Mouse (Mus musculus) intestine, embryonic 16.5 days (tissue): Measurements from ENCODE around the gene Ech1. TPM values are rescaled to one million over a fixed set of nuclear protein-coding genes. Genes with fewer than 3 reads are reported as not detected.

Source experiments
- ATAC-seq: fragments of 200-750 bp; cut with Nextera tagmentation; 2 replicates; pipeline ENCODE4 v1.8.0; 2017; ENCODE audit warnings: moderate TSS enrichment, moderate library complexity
- H3K27ac ChIP-seq: fragments of 300-500 bp; sonication (generic); 2 replicates; pipeline ENCODE4 v1.5.1; 2014; ENCODE audit warnings: mild to moderate bottlenecking, low read length
- H3K27me3 ChIP-seq: fragments of 300-500 bp; sonication (generic); replicated peaks from 2 replicates; pipeline ENCODE4 v1.6.1; 2014; ENCODE audit warnings: low read length, control low read depth, mixed read lengths; ENCODE audit not compliant: control insufficient read depth, insufficient read depth
- H3K36me3 ChIP-seq: fragments of 300-500 bp; sonication (generic); 2 replicates; pipeline ENCODE4 v1.6.1; 2014; ENCODE audit warnings: low read length, control low read depth; ENCODE audit not compliant: control insufficient read depth, insufficient read depth
- H3K4me1 ChIP-seq: fragments of 300-500 bp; sonication (generic); 2 replicates; pipeline ENCODE4 v1.6.1; 2014; ENCODE audit warnings: low read length, control low read depth, mixed read lengths; ENCODE audit not compliant: control insufficient read depth, insufficient read depth
- H3K4me2 ChIP-seq: fragments of 300-500 bp; sonication (generic); 2 replicates; pipeline ENCODE4 v1.6.1; 2014; ENCODE audit warnings: low read depth, low read length, control low read depth
- H3K4me3 ChIP-seq: fragments of 300-500 bp; sonication (generic); 2 replicates; pipeline ENCODE4 v1.5.1; 2014; ENCODE audit warnings: mild to moderate bottlenecking, low read length
- H3K9ac ChIP-seq: fragments of 300-500 bp; sonication (generic); 2 replicates; pipeline ENCODE4 v1.6.1; 2014; ENCODE audit warnings: low read depth, low read length
- H3K9me3 ChIP-seq: fragments of 300-500 bp; sonication (generic); 2 replicates; pipeline ENCODE4 v1.6.1; 2016; ENCODE audit warnings: low read length, control low read depth; ENCODE audit not compliant: control insufficient read depth
- WGBS: fragments of 180-500 bp; shearing (Covaris S2); extraction: QIAGEN DNeasy Blood & Tissue Kit; methylation state at CpG from one replicate; pipeline ENCODE4 v1.1.7; 2014; 5-methylcytosine and 5-hydroxymethylcytosine counted together
- polyA plus RNA-seq: library from polyadenylated mRNA; unstranded; fragments of >200 nt; fragmentation: Nextera tagmentation; extraction: Ambion mirVana; gene quantifications from 2 replicates; pipeline ENCODE4 v1.2.1, GENCODE M21; 2015

Gene Ech1
- polyA plus RNA-seq, 1 experiment from 2014 or later = 347 TPM

GRCm38 (mm10) chr7:28789235-28789634 is 35.8 kb upstream of the Ech1 start:
- Histone ChIP-seq H3K9ac (peak overlapping the region; percentile 40; the same call in 1 of the 2 replicates), H3K4me1 (peaks cover 21% of the 10 kb centered on the region), H3K4me3 (no peak overlapping the region), H3K4me2 (no peak overlapping the region), H3K9me3 (no peaks in the 10 kb centered on the region), H3K27me3 (no peaks in the 10 kb centered on the region), H3K36me3 (no peaks in the 10 kb centered on the region), H3K27ac (peak overlapping the region; percentile 14; the same call in 1 of the 2 replicates)
- no peak for ATAC-seq
- 44% methylated on average over 3 of the region's 3 CpGs for whole genome bisulfite sequencing

DNA sequence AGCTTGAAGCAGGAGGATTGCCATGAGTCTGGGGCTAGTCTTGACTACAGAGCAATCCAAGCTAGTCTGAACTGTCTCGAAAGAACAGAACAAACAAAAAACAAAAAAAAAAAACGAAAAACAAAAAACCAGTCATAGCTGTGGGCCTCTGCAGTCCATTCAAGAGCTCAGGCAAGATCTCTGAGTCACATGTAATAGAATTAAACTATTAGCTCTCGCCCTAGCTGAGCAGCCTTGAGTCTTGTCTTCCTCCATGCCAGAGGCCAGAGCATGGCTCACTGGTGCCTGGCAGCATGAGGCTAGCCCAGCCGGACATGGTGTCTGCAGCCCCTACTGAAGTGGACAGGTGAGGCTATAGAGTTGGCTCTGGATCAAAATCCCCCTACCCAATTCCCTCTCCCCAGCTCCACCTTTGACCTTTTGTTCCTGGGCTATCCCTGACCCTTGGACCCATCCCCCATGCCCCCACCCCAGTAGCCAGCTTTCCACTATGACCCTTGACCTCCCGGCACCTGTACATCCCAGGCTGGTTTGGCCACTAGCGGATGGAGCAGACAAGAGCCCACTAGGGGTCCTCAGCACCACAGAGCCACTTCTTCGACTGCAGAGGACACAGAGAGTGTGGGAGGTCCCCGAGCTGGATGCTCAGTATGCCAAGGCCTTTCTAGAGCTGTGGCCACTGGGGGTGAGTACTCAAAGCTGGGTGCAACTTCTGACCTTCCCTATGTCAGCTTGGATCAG is 34.8 kb upstream of the Ech1 start:
- 57% methylated on average over 8 of the region's 8 CpGs for WGBS
- Histone ChIP-seq H3K9ac (no peak overlapping the region), H3K36me3 (no peaks in the 10 kb centered on the region)

DNA sequence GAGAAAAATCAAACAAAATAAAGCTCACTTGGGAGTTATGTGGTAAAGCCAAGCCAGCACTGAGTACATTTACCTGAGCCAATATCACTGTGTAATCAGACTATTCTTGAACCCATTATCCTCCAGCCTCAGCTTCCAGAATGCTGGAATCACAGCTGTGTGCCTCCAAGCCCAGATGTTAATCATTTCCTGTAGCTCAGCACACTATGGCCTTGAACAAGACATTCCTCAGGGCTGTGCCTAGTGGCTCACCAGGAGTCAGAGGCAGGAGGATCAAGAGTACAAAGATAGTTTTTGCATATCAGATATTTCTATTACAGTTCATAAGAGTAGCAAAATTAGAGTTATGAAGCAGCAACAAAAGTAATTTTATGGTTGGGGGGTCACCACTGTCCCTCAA is 33.3 kb upstream of the Ech1 start:
- H3K9me3 ChIP-seq = no peaks in the 10 kb centered on the region
- no peak overlapping the region for H3K27ac ChIP-seq
- no peaks in the 10 kb centered on the region for H3K36me3 ChIP-seq
- no peaks in the 10 kb centered on the region for H3K27me3 ChIP-seq
- 0 out of 2 replicates have a peak, but pooled peaks have one; percentile 17 for ATAC-seq
- peaks cover 25% of the 10 kb centered on the region for H3K4me1 ChIP-seq
- no peak overlapping the region for H3K4me2 ChIP-seq
- no peak overlapping the region for H3K4me3 ChIP-seq
- no peak overlapping the region for H3K9ac ChIP-seq

More for the DNA sequence above, 34.8 kb upstream of the Ech1 start:
- Histone ChIP-seq H3K4me3 (no peak overlapping the region), H3K27ac (0 out of 2 replicates have a peak overlapping the region, but pooled peaks have one; percentile 57), H3K27me3 (no peaks in the 10 kb centered on the region), H3K4me1 (peaks cover 21% of the 10 kb centered on the region), H3K9me3 (no peaks in the 10 kb centered on the region), H3K4me2 (no peak overlapping the region)
- 0 out of 2 replicates have a peak, but pooled peaks have one; percentile 25 for ATAC-seq

DNA sequence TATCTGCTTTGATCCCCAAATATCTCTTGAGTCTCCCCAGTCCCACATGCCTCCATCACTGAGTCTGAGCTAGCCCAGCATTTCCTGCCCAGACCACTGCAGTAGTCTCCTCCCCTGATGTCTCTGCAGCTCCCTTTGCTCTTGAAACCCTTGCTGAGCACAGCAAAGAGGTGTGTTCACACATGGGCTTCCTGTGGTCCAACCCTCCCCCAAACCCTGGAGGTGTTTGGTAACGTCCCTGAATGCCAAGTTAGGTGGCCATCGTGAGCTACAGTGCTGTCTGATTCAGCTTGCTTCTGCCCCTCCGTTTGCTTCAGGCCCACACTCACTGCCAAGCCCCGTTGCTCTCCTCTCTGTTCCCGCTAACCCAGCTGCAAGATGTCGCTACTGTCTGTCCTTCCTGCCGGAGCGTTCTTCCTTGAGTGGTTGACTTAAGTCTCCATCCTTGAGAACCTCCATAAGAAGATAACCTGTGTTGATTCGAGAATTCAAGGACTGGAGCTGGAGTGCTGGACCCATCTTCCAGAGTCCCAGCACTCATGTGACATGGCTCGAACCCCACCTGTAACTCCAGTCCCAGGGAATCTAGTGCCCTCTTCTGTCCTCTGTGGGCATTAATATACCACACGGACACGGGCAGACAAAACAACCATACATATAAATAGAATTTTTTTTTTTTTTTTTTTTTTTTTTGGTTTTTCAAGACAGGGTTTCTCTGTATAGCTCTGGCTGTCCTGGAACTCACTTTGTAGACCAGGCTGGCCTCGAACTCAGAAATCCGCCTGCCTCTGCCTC is 32.4 kb upstream of the Ech1 start:
- Histone ChIP-seq H3K27me3 (no peaks in the 10 kb centered on the region), H3K9me3 (no peaks in the 10 kb centered on the region), H3K9ac (no peak overlapping the region), H3K4me3 (no peak overlapping the region), H3K4me2 (no peak overlapping the region), H3K36me3 (no peaks in the 10 kb centered on the region), H3K27ac (no peak overlapping the region), H3K4me1 (peaks cover 29% of the 10 kb centered on the region)
- WGBS = 72% methylated on average over 12 of the region's 14 CpGs
- ATAC-seq = no peak

DNA sequence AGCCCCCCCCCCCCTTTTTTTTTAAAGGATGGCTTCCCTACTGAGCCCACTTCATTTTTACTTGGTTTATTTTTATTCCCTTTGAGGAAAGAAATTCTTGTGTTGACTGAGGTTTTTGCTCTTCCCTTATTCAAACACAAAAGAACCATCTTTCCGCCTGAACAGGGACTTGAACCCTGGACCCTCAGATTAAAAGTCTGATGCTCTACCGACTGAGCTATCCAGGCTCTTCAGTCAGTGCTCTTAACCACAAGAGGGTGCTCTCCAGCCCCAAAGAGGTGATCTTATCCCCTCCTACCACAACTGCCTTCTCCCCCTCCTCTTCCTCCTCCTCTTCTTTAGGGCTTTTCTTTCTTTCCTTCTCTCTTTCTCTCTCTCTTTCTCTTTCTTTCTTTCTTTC is 31.2 kb upstream of the Ech1 start:
- Histone ChIP-seq H3K27ac (no peak overlapping the region), H3K4me3 (no peak overlapping the region), H3K27me3 (no peaks in the 10 kb centered on the region), H3K4me2 (no peak overlapping the region), H3K36me3 (no peaks in the 10 kb centered on the region), H3K4me1 (peaks cover 26% of the 10 kb centered on the region), H3K9me3 (no peaks in the 10 kb centered on the region), H3K9ac (no peak overlapping the region)
- 30% methylated on average over 2 of the region's 2 CpGs for WGBS
- no peak for ATAC-seq

DNA sequence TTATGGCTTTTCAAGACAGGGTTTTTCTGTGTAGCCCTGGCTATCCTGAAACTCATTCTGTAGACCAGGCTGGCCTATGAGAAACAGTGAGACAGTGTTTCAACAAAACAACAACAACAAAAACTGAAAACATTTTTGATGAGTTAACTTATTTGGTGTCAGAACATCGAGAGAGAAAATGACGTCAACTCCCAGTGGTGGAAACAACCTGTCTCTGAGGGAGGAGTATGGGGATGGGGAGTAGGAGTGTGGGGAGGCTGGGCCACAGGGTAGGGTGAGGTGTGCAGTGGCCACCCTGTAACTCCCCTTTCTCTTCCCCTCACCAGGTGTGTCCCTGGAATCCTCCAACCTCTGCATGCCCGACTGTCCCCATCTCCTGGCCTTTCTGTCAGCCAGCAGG is 30.5 kb upstream of the Ech1 start:
- Histone ChIP-seq H3K9ac (no peak overlapping the region), H3K27me3 (no peaks in the 10 kb centered on the region), H3K27ac (no peak overlapping the region), H3K4me1 (peaks cover 25% of the 10 kb centered on the region; the same call in 1 of the 2 replicates), H3K36me3 (no peaks in the 10 kb centered on the region), H3K4me3 (no peak overlapping the region), H3K4me2 (no peak overlapping the region), H3K9me3 (no peaks in the 10 kb centered on the region)
- WGBS = 79% methylated on average over 3 of the region's 3 CpGs
- ATAC-seq = no peak

- no peak overlapping the region for H3K4me3 ChIP-seq
- ATAC-seq = no peak
- H3K36me3 ChIP-seq = no peaks in the 10 kb centered on the region
- H3K4me1 ChIP-seq = peaks cover 18% of the 10 kb centered on the region; the same call in 1 of the 2 replicates
- 0 out of 2 replicates have a peak overlapping the region, but pooled peaks have one; percentile 4 for H3K4me2 ChIP-seq
- no peaks in the 10 kb centered on the region for H3K27me3 ChIP-seq
- peak overlapping the region; percentile 45 for H3K27ac ChIP-seq
- WGBS = 66% methylated on average over 15 of the region's 15 CpGs
- H3K9me3 ChIP-seq = no peaks in the 10 kb centered on the region
- H3K9ac ChIP-seq = no peak overlapping the region; the same call in 1 of the 2 replicates
Observed at GRCm38 (mm10) chr7:28795832-28796231, 29.2 kb upstream of the Ech1 start.

DNA sequence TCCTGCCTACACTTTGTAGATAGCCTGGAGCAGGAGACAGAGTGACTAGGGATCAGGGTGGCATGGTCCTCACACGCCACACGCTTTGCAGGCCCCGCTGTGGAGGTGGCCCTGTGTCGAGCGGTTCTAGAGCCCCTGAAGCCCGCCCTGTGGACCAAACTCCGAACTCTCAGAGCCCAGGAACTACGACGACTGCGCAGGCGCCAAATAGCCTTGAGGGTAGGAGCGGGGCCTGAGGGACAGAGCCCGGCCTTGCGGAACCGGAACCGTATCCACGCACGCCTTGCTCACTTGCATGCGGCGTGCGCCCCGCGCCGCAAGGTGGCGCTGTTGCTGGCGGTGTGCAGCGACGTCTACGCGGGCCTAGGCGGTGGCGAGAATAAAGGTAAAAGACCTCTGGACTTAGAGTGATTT is 28.4 kb upstream of the Ech1 start:
- H3K4me3 ChIP-seq = peak overlapping the region; percentile 7
- peak overlapping the region; percentile 67 for H3K9ac ChIP-seq
- ATAC-seq = peak; percentile 74
- WGBS = 14% methylated on average over 32 of the region's 32 CpGs
- peaks cover 24% of the 10 kb centered on the region for H3K4me1 ChIP-seq
- H3K9me3 ChIP-seq = no peaks in the 10 kb centered on the region
- no peaks in the 10 kb centered on the region for H3K27me3 ChIP-seq
- no peaks in the 10 kb centered on the region for H3K36me3 ChIP-seq
- peak overlapping the region; percentile 45; the same call in 1 of the 2 replicates for H3K27ac ChIP-seq
- peak overlapping the region; percentile 45 for H3K4me2 ChIP-seq

GRCm38 (mm10) chr7:28799994-28800393 is 25.0 kb upstream of the Ech1 start:
- Histone ChIP-seq H3K4me3 (no peak overlapping the region), H3K36me3 (no peaks in the 10 kb centered on the region), H3K9me3 (no peaks in the 10 kb centered on the region), H3K27me3 (no peaks in the 10 kb centered on the region), H3K27ac (no peak overlapping the region), H3K9ac (no peak overlapping the region), H3K4me1 (peaks cover 40% of the 10 kb centered on the region), H3K4me2 (no peak overlapping the region)
- ATAC-seq = no peak
- 93% methylated on average over 9 of the region's 9 CpGs for WGBS
